ENCODE assay signal across 11 mouse cellular contexts in genomic region chr2:84638428-84639220, GRCm38 (mm10). TPM values are rescaled to one million over a fixed set of nuclear protein-coding genes. Genes with fewer than 3 reads are reported as not detected.
DNase-seq lines count a peak whose midpoint lies in the region; ATAC-seq and TF ChIP-seq lines count a peak whose summit lies in the region.
"Had no signal": no experiment of that assay in that cellular context is flagged by ENCODE, and none has a peak within 500 bp of the region (broad histone marks: within the 10 kb centered on the region; RNA-seq: fewer than 3 reads in every experiment).

No protein-coding gene starts in this region.

- no peak for ATAC-seq in lung, postnatal 0 days
- no peak for ATAC-seq in intestine, postnatal 0 days
- no peak for ATAC-seq in stomach, embryonic 15.5 days (ENCODE audit: insufficient read depth, low FRiP score, low read depth)
- ATAC-seq: activated CD4-positive, CD25-positive, alpha-beta regulatory T cell, adult 4 months had no signal

- H3K4me2 ChIP-seq in lung, postnatal 0 days (replicated peaks; ENCODE audit: low read depth, low read length): peak overlapping the region; percentile 47; the same call in 1 of the 2 replicates
- H3K4me2 ChIP-seq in intestine, postnatal 0 days (replicated peaks; ENCODE audit: low read depth): no peak overlapping the region; the same call in none of the 2 replicates
- peak overlapping the region; percentile 52; the same call in 1 of the 2 replicates for H3K4me2 ChIP-seq in stomach, embryonic 15.5 days

- TF ChIP-seq CTCF in gastrocnemius, adult 2 months (IDR thresholded peaks at IDR 0.05): no peak
- TF ChIP-seq CTCF in lung, postnatal 0 days (IDR thresholded peaks at IDR 0.05): no peak
- TF ChIP-seq CTCF in intestine, postnatal 0 days (IDR thresholded peaks at IDR 0.05; ENCODE audit: low read depth): no peak

- H3K36me3 ChIP-seq in lung, postnatal 0 days (ENCODE audit: insufficient read depth, low read length): no peaks in the 10 kb centered on the region
- no peaks in the 10 kb centered on the region for H3K36me3 ChIP-seq in intestine, postnatal 0 days (ENCODE audit: control insufficient read depth, insufficient read depth)
- H3K36me3 ChIP-seq in stomach, embryonic 15.5 days: no peaks in the 10 kb centered on the region

- H3K9ac ChIP-seq in lung, postnatal 0 days (replicated peaks; ENCODE audit: low read depth): no peak overlapping the region
- no peak overlapping the region for H3K9ac ChIP-seq in intestine, postnatal 0 days (ENCODE audit: low read depth, low read length)
- H3K9ac ChIP-seq in stomach, embryonic 15.5 days: no peak overlapping the region
- H3K9ac ChIP-seq: liver, embryonic 14.5 days had no signal

- no peaks in the 10 kb centered on the region for H3K9me3 ChIP-seq in lung, postnatal 0 days (ENCODE audit: low read length)
- H3K9me3 ChIP-seq in intestine, postnatal 0 days (ENCODE audit: control insufficient read depth): no peaks in the 10 kb centered on the region
- no peaks in the 10 kb centered on the region for H3K9me3 ChIP-seq in stomach, embryonic 15.5 days

- intact Hi-C loops in gastrocnemius, adult 2 months (cut with DNase I): no loop called here

- no peak for DNase-seq in gastrocnemius, adult 2 months
- no peak for DNase-seq in gastrocnemius, postnatal 25 days
- peak; percentile 78 for DNase-seq in lung, postnatal 0 days (ENCODE audit: low spot score)
- DNase-seq in lung, postnatal 10 days: no peak
- no peak for DNase-seq in thymus, postnatal 36 days
- no peak for DNase-seq in embryo, embryonic 10.5 days (ENCODE audit: low spot score)

- 11% methylated on average over 5 of the region's 5 CpGs for WGBS in lung, postnatal 0 days
- 22% methylated on average over 5 of the region's 5 CpGs for WGBS in intestine, postnatal 0 days
- 36% methylated on average over 5 of the region's 5 CpGs for WGBS in stomach, embryonic 15.5 days

- peak overlapping the region; percentile 47 for H3K4me3 ChIP-seq in gastrocnemius, adult 2 months
- no peak overlapping the region for H3K4me3 ChIP-seq in lung, postnatal 0 days (ENCODE audit: low read depth, low read length)
- H3K4me3 ChIP-seq in intestine, postnatal 0 days (ENCODE audit: low read depth, low read length): no peak overlapping the region
- H3K4me3 ChIP-seq in stomach, embryonic 15.5 days (replicated peaks): no peak overlapping the region

- no peaks in the 10 kb centered on the region for H3K27me3 ChIP-seq in lung, postnatal 0 days (replicated peaks; ENCODE audit: insufficient read depth, low read length)
- no peaks in the 10 kb centered on the region for H3K27me3 ChIP-seq in intestine, postnatal 0 days (replicated peaks; ENCODE audit: control insufficient read depth, insufficient read depth, low read length)
- no peaks in the 10 kb centered on the region for H3K27me3 ChIP-seq in stomach, embryonic 15.5 days (replicated peaks)

- H3K27ac ChIP-seq in gastrocnemius, adult 2 months: peak overlapping the region; percentile 90
- H3K27ac ChIP-seq in lung, postnatal 0 days (ENCODE audit: low read length): peak overlapping the region; percentile 93
- peak overlapping the region; percentile 52 for H3K27ac ChIP-seq in intestine, postnatal 0 days (ENCODE audit: low read depth, low read length)
- peak overlapping the region; percentile 92 for H3K27ac ChIP-seq in stomach, embryonic 15.5 days
- H3K27ac ChIP-seq: liver, embryonic 14.5 days had no signal

- TF ChIP-seq EP300 in lung, postnatal 0 days (IDR thresholded peaks at IDR 0.05): peak; percentile 94

- peaks cover 59% of the 10 kb centered on the region for H3K4me1 ChIP-seq in lung, postnatal 0 days (ENCODE audit: insufficient read depth, low read depth, low read length)
- peaks cover 33% of the 10 kb centered on the region for H3K4me1 ChIP-seq in intestine, postnatal 0 days (replicated peaks; ENCODE audit: control insufficient read depth, insufficient read depth, low read length)
- peaks cover 38% of the 10 kb centered on the region for H3K4me1 ChIP-seq in stomach, embryonic 15.5 days

RNA-seq across cellular contexts. Expression of gene Ctnnd1, which starts 11.9 kb away (rescaled TPM):
- 10 to 100 TPM; 25.8 to 35.1 TPM for total RNA-seq in gastrocnemius, adult 2 months (2021)
- 10 to 100 TPM; 29.6 to 31.2 TPM for total RNA-seq in gastrocnemius, postnatal 25 days (2021)
- polyA plus RNA-seq in lung, postnatal 0 days (2015; fragmentation: Nextera tagmentation; extraction: Ambion mirVana): 38.2 and 42.9 TPM in 2 replicates
- 45.4 and 46.1 TPM in 2 replicates for polyA plus RNA-seq in intestine, postnatal 0 days (2015; fragmentation: Nextera tagmentation; extraction: Ambion mirVana)
- polyA plus RNA-seq in stomach, embryonic 15.5 days (2015; fragmentation: Nextera tagmentation; extraction: Ambion mirVana): 60.0 and 71.9 TPM in 2 replicates

RNA-seq across cellular contexts. Expression of gene Btbd18, which starts 20.3 kb away (rescaled TPM):
- total RNA-seq in gastrocnemius, adult 2 months (2021): not detected
- not detected for total RNA-seq in gastrocnemius, postnatal 25 days (2021)
- 0.06 and 0.07 TPM in 2 replicates for polyA plus RNA-seq in lung, postnatal 0 days (2015; fragmentation: Nextera tagmentation; extraction: Ambion mirVana)
- polyA plus RNA-seq in intestine, postnatal 0 days (2015; fragmentation: Nextera tagmentation; extraction: Ambion mirVana): 0.07 TPM in 1 of 2 replicates, not detected in the other
- 0.18 and 0.22 TPM in 2 replicates for polyA plus RNA-seq in stomach, embryonic 15.5 days (2015; fragmentation: Nextera tagmentation; extraction: Ambion mirVana)
- total RNA-seq: heart, adult 18-20 months had no signal
- polyA plus RNA-seq: liver, embryonic 14.5 days had no signal

RNA-seq across cellular contexts. Expression of gene Selenoh, which starts 31.9 kb away (rescaled TPM):
- total RNA-seq in gastrocnemius, adult 2 months (2021): 10 to 100 TPM; 10.7 to 16.4 TPM
- 10 to 100 TPM in 1 of 2 experiments, 1 to 10 TPM in 1; 9.7 to 11.9 TPM for total RNA-seq in gastrocnemius, postnatal 25 days (2021)
- polyA plus RNA-seq in lung, postnatal 0 days (2015; fragmentation: Nextera tagmentation; extraction: Ambion mirVana): 94.3 and 102 TPM in 2 replicates
- polyA plus RNA-seq in intestine, postnatal 0 days (2015; fragmentation: Nextera tagmentation; extraction: Ambion mirVana): 83.4 and 90.7 TPM in 2 replicates
- 221 and 237 TPM in 2 replicates for polyA plus RNA-seq in stomach, embryonic 15.5 days (2015; fragmentation: Nextera tagmentation; extraction: Ambion mirVana)

RNA-seq across cellular contexts. Expression of gene Gm28635, which starts 39.2 kb away (rescaled TPM):
- 1 to 10 TPM; 1.1 to 1.9 TPM for total RNA-seq in gastrocnemius, adult 2 months (2021)
- 1 to 10 TPM in 1 of 2 experiments, under 1 TPM in 1; 0.94 to 3.4 TPM for total RNA-seq in gastrocnemius, postnatal 25 days (2021)
- polyA plus RNA-seq in lung, postnatal 0 days (2015; fragmentation: Nextera tagmentation; extraction: Ambion mirVana): not detected in 2 replicates
- polyA plus RNA-seq in intestine, postnatal 0 days (2015; fragmentation: Nextera tagmentation; extraction: Ambion mirVana): not detected in 2 replicates
- not detected in 2 replicates for polyA plus RNA-seq in stomach, embryonic 15.5 days (2015; fragmentation: Nextera tagmentation; extraction: Ambion mirVana)
- polyA plus RNA-seq: activated CD4-positive, CD25-positive, alpha-beta regulatory T cell, adult 4 months had no signal

RNA-seq across cellular contexts. Expression of gene Med19, which starts 39.6 kb away (rescaled TPM):
- total RNA-seq in gastrocnemius, adult 2 months (2021): 1 to 10 TPM; 6.8 to 7.9 TPM
- total RNA-seq in gastrocnemius, postnatal 25 days (2021): 1 to 10 TPM; 6.7 to 7.6 TPM
- 21.0 and 22.6 TPM in 2 replicates for polyA plus RNA-seq in lung, postnatal 0 days (2015; fragmentation: Nextera tagmentation; extraction: Ambion mirVana)
- polyA plus RNA-seq in intestine, postnatal 0 days (2015; fragmentation: Nextera tagmentation; extraction: Ambion mirVana): 20.6 and 21.0 TPM in 2 replicates
- 31.1 and 34.5 TPM in 2 replicates for polyA plus RNA-seq in stomach, embryonic 15.5 days (2015; fragmentation: Nextera tagmentation; extraction: Ambion mirVana)
